Mouse (Mus musculus) liver, embryonic 12.5 days (tissue): ENCODE measurements at regions not wholly inside any gene's neighbourhood (a gene's known extent, or its start where the extent isn't known, plus 50 kb on each side); places are given as distances from the start of the nearest gene placed in this dataset.

Source experiments
- ATAC-seq: fragments of 200-750 bp; cut with Nextera tagmentation; 2 replicates; pipeline ENCODE4 v1.8.0; 2017; ENCODE audit warnings: moderate number of reproducible peaks, mild to moderate bottlenecking, moderate library complexity
- H3K27ac ChIP-seq: fragments of 300-500 bp; sonication (generic); 2 replicates; pipeline ENCODE4 v1.5.1; 2016; ENCODE audit warnings: mild to moderate bottlenecking
- H3K27me3 ChIP-seq: fragments of 300-500 bp; sonication (generic); replicated peaks from 2 replicates; pipeline ENCODE4 v1.6.1; 2016; ENCODE audit warnings: mild to moderate bottlenecking, moderate library complexity
- H3K36me3 ChIP-seq: fragments of 300-500 bp; sonication (generic); 2 replicates; pipeline ENCODE4 v1.6.1; 2016; ENCODE audit warnings: mild to moderate bottlenecking, moderate library complexity
- H3K4me1 ChIP-seq: fragments of 300-500 bp; sonication (generic); 2 replicates; pipeline ENCODE4 v1.6.1; 2016
- H3K4me2 ChIP-seq: fragments of 300-500 bp; sonication (generic); 2 replicates; pipeline ENCODE4 v1.6.1; 2016; ENCODE audit warnings: mild to moderate bottlenecking, moderate library complexity
- H3K4me3 ChIP-seq: fragments of 300-500 bp; sonication (generic); 2 replicates; pipeline ENCODE4 v1.5.1; 2016; ENCODE audit warnings: mild to moderate bottlenecking, moderate library complexity
- H3K9ac ChIP-seq: fragments of 300-500 bp; sonication (generic); 2 replicates; pipeline ENCODE4 v1.6.1; 2016; ENCODE audit warnings: mild to moderate bottlenecking, moderate library complexity
- H3K9me3 ChIP-seq: fragments of 300-500 bp; sonication (generic); replicated peaks from 2 replicates; pipeline ENCODE4 v1.6.1; 2016; ENCODE audit warnings: mild to moderate bottlenecking, moderate library complexity
- WGBS: fragments of 180-500 bp; shearing (Covaris S2); methylation state at CpG from one replicate; pipeline ENCODE4 v1.1.7; 2016; ENCODE audit not compliant: insufficient replicate concordance; 5-methylcytosine and 5-hydroxymethylcytosine counted together

DNA sequence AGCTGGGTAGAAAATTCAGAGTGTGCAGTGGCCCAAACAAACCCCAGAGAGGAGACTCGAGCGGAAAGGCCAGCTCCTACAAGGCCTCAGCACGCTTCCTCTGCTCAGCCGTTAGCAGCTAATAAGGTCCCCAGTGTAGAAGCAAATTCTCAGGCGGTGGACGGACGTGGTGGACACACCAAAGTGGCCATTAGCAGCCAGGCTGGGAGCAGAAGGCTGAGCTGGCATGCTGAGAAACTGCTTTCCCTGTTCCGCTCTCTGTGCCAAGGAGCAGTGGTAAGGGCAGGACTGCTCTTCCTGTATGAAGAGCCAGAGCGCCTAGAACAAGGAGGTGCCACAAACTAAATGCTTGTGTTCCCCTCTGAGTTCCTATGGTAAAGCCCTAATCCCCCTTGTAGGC lies 282.1 kb upstream of the Id2 start:
- H3K4me1 ChIP-seq = no peaks in the 10 kb centered on the region
- no peak overlapping the region for H3K27ac ChIP-seq
- WGBS = 69% methylated on average over 9 of the region's 9 CpGs
- no peaks in the 10 kb centered on the region for H3K36me3 ChIP-seq
- no peaks in the 10 kb centered on the region for H3K9me3 ChIP-seq
- no peaks in the 10 kb centered on the region for H3K27me3 ChIP-seq
- ATAC-seq = no peak
- H3K4me2 ChIP-seq = no peak overlapping the region
- no peak overlapping the region for H3K4me3 ChIP-seq
- H3K9ac ChIP-seq = no peak overlapping the region

DNA sequence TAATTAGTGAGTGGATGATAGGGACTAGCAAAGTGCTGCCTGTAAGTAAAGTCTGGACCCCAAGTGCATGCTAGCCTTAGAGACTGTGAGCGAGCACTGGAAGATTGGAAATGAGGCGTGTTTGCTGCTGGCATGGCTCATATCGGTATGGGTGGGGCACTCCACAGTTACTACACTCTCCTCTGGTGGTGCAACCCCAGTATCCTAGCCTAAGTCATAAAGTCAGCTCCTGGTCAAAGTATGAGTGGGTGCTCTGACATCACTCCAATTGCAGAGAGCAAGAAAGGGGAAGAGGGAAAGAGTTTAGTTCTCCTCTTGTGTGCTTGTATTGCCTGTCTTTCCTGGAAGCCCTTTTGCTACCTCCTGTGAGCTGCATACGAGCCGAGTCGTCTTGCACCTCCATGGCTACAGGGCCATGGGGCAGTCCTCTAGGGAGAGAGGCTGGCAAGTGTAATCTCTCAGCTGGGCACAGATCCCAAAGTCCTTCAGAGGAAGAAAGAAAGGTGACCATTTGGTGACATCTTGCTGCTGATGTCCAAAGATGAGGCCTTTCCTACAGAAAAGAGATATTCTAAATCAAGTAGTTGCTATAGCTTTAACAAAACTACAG lies 281.2 kb upstream of the Id2 start:
- no peak overlapping the region for H3K4me3 ChIP-seq
- H3K27me3 ChIP-seq = no peaks in the 10 kb centered on the region
- no peaks in the 10 kb centered on the region for H3K9me3 ChIP-seq
- no peak overlapping the region for H3K27ac ChIP-seq
- no peak overlapping the region for H3K4me2 ChIP-seq
- H3K36me3 ChIP-seq = no peaks in the 10 kb centered on the region
- ATAC-seq = no peak
- H3K4me1 ChIP-seq = no peaks in the 10 kb centered on the region
- no peak overlapping the region for H3K9ac ChIP-seq
- 58% methylated on average over 6 of the region's 6 CpGs for WGBS

DNA sequence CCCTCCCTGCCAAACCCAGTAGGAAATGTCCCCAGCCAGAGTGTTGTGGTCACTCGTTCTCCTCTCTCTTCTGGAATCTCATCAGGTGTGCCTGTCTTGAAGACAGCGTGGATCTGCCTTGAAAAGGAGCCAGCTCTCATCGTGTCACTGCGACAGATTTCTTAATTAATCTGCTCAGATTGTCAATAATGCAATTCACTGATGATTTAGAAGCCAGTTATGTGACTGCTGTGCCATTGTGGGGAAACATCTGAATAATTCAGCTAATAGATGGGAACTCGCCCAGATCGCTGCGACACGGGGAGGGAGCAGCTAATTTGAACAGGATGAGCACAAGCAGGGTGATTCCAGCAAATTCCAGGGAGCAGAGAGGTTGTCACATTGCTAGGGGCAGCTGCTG lies 279.5 kb upstream of the Id2 start:
- H3K4me2 ChIP-seq = no peak overlapping the region
- H3K9ac ChIP-seq = no peak overlapping the region
- no peaks in the 10 kb centered on the region for H3K36me3 ChIP-seq
- no peak for ATAC-seq
- no peaks in the 10 kb centered on the region for H3K9me3 ChIP-seq
- H3K4me1 ChIP-seq = no peaks in the 10 kb centered on the region
- no peak overlapping the region for H3K4me3 ChIP-seq
- WGBS = 72% methylated on average over 8 of the region's 8 CpGs
- no peak overlapping the region for H3K27ac ChIP-seq
- no peaks in the 10 kb centered on the region for H3K27me3 ChIP-seq

DNA sequence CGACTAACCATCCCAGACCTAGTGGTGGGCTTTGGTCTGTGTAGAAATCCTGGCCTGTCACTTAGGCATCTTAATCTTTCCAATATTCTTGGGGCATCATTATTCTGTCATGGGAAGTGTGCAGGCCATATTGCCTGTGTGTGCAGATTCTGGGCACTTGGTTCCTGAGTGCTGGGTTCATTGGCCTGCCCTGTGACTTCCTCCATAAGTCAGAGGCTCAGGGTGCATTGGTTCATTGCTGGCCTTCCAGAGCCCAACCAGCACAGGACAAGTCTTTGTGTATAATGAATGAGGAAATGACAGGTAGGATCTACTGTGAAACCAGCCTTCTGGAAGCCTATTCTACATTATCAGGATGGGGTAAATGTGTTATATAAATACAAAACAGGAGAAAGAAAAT lies 270.6 kb upstream of the Id2 start:
- H3K27me3 ChIP-seq = no peaks in the 10 kb centered on the region
- no peak overlapping the region for H3K27ac ChIP-seq
- no peaks in the 10 kb centered on the region for H3K36me3 ChIP-seq
- no peak overlapping the region for H3K4me3 ChIP-seq
- no peak overlapping the region for H3K9ac ChIP-seq
- H3K4me1 ChIP-seq = no peaks in the 10 kb centered on the region
- ATAC-seq = no peak
- 86% methylated on average over 1 of the region's 1 CpGs for WGBS
- H3K9me3 ChIP-seq = no peaks in the 10 kb centered on the region
- H3K4me2 ChIP-seq = no peak overlapping the region

DNA sequence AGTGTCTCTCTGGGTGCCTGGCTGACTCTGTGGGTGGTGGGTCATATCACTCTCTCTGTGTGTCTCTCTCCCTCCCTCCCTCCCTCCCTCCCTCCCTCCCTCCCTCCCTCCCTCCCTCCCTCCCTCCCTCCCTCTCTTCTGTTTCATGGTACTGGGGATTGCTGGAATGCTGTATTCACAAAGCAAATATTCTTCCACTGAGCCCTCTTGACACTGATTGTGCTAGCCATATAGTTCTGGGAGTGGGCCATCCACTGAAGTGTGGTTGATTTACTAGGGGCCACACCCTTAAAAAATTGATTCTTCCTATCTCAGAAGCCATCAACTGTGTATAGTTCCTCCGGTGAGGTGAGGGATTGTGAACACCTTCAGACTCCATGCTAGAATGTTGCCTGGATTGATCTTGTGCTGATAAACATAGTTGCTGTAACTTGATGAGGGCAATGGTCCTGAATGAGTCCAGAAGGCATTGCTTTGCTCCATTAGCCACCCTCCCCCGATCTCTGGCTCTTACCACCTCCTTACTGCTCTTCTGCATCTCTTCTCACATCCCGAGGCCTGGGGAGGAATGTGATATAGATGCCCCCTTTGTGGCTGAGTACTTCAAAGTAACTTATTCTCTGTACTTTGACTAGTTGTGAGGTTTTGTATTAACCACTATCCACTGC lies 268.8 kb upstream of the Id2 start:
- Histone ChIP-seq H3K4me1 (no peaks in the 10 kb centered on the region), H3K4me3 (no peak overlapping the region), H3K36me3 (no peaks in the 10 kb centered on the region), H3K9ac (no peak overlapping the region), H3K4me2 (no peak overlapping the region), H3K27ac (no peak overlapping the region), H3K9me3 (no peaks in the 10 kb centered on the region), H3K27me3 (no peaks in the 10 kb centered on the region)
- no peak for ATAC-seq
- 52% methylated on average over 3 of the region's 3 CpGs for WGBS

DNA sequence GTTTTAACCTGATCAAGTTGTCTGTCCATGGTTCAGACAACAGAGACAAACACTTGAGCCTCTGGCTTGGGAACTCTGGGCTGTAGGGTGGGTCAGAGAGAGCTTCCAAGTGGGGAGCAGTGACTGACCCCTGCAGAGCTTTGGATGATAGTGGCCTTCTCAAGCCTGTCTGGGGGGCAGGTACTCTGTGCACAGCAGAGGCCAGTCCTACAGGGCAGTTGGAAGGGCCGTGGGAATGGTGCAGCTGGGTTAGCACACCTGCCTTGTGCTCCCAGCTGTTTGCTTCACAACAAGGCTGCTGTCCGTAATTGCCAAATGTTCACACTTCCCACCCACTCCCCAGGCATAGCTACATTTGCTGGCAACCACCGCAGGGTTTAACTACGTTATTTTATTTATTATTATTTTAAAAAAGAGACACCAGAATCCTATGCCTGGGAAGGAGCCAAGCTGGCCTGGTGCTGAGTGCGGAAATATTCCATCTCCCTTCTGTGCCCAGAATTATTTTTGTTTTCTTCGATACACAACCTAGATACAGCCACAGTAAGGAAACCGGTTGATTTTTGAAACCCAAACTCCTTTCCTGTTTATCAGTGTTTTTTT lies 268.1 kb upstream of the Id2 start:
- no peak for ATAC-seq

DNA sequence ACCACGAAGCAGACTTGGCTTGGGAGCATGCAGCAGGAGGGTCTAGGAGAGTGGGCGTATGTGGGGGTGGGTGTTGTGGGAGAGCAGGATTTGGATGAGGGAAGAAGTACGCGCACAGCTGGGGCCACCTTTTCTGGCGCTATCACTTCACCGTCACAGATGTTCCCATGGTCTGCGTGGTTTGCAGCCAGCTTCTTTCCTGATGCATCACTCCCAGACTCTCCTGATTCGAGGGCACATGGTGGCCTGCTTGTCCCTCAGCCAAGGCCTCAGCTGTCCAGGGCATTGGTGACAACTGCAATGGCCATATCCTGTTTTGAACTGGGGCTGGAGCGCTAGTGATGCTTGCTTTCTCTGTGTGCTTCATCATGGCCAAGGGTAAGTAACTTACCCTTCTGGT lies 266.9 kb upstream of the Id2 start:
- no peaks in the 10 kb centered on the region for H3K9me3 ChIP-seq
- H3K4me2 ChIP-seq = no peak overlapping the region
- 63% methylated on average over 9 of the region's 9 CpGs for WGBS
- no peaks in the 10 kb centered on the region for H3K4me1 ChIP-seq
- H3K36me3 ChIP-seq = no peaks in the 10 kb centered on the region
- H3K27ac ChIP-seq = no peak overlapping the region
- H3K27me3 ChIP-seq = no peaks in the 10 kb centered on the region
- ATAC-seq = no peak
- no peak overlapping the region for H3K4me3 ChIP-seq
- no peak overlapping the region for H3K9ac ChIP-seq

More for the DNA sequence above, 268.1 kb upstream of the Id2 start:
- Histone ChIP-seq H3K27me3 (no peaks in the 10 kb centered on the region), H3K9me3 (no peaks in the 10 kb centered on the region), H3K9ac (no peak overlapping the region), H3K4me1 (no peaks in the 10 kb centered on the region), H3K36me3 (no peaks in the 10 kb centered on the region), H3K27ac (no peak overlapping the region), H3K4me3 (no peak overlapping the region), H3K4me2 (no peak overlapping the region)
- WGBS = 47% methylated on average over 7 of the region's 7 CpGs

DNA sequence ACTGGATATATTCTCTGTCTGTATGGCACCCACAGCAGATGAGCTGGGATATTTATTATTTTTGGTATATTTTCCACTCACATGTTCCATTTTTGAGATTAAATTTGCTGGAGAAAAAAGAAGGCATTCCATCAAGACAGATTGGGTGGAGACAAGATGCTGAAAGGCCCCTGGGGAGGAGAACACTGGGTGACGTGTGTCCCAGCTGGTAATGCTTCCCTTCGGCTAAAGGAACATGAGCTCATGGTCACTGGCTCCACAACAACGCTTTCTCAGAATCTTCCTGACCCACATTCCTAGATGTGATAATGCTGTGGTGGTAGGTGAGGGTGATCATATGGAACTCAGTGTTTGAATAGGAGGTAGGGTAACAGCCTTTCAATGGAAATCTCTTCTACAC lies 266.4 kb upstream of the Id2 start:
- Histone ChIP-seq H3K27me3 (no peaks in the 10 kb centered on the region), H3K9ac (no peak overlapping the region), H3K4me2 (no peak overlapping the region), H3K27ac (no peak overlapping the region), H3K9me3 (no peaks in the 10 kb centered on the region), H3K36me3 (no peaks in the 10 kb centered on the region), H3K4me1 (no peaks in the 10 kb centered on the region), H3K4me3 (no peak overlapping the region)
- 76% methylated on average over 3 of the region's 3 CpGs for WGBS
- no peak for ATAC-seq

DNA sequence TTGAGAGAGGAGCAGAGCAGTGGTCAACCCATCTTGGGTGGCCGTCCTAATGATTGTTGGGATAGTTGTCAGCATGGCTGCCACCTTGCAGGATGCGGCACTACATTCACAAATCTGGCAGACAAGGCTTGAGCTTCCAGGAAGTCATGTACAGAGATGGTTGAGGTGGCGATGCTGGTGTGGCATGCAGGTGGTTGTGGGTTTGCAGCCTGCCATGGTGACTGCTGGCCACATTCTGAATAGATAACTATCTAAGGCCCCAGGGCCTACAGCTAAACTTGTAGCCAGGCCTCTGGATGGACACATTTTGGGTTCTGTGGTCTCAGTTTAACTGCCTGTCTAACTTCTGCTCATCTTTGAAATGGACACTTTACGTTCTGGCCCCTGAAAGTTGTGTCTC lies 265.8 kb upstream of the Id2 start:
- H3K27ac ChIP-seq = no peak overlapping the region
- H3K4me2 ChIP-seq = no peak overlapping the region
- no peak overlapping the region for H3K4me3 ChIP-seq
- no peaks in the 10 kb centered on the region for H3K27me3 ChIP-seq
- no peaks in the 10 kb centered on the region for H3K9me3 ChIP-seq
- H3K9ac ChIP-seq = no peak overlapping the region
- no peaks in the 10 kb centered on the region for H3K36me3 ChIP-seq
- 64% methylated on average over 4 of the region's 4 CpGs for WGBS
- ATAC-seq = no peak
- no peaks in the 10 kb centered on the region for H3K4me1 ChIP-seq

DNA sequence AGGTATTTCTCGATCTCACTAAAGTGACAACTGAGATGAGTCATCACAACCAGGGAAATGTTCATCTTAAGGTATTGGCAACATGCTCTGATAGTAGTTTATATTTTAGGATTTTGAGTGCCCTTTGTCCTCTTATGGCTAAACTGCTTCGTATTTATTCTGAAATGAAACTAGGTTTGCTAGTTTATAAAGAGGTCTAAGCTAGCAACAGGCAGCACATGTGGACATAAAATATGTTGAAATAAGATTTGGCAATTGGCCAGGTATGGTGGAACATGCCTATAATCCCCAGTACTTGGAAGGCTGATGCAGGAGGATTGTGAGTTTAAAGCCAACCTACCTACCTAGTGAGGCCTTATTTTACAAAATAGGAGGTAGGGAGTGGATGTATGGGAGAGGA lies 263.8 kb upstream of the Id2 start:
- no peak for ATAC-seq

DNA sequence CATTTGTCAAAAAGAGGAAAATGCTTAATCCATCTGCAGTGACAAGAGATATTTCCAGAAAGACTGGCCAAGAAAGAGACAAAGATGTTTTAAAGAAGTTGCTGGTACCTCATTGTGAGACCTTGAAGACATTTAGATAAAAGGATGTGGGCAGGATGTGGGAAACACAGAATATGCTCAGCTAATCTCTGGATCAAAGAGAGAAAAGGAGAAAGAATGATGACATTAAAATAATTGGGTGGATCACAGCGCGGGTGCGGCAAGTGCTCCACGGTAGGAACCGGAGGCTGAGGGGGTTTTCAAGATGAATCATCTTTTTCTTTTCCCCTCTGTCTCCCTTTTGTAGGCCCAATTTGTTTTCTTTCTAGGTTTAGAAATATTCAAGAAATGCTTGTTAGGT lies 263.0 kb upstream of the Id2 start:
- Histone ChIP-seq H3K4me2 (no peak overlapping the region), H3K9ac (no peak overlapping the region), H3K27ac (no peak overlapping the region), H3K27me3 (no peaks in the 10 kb centered on the region), H3K4me1 (no peaks in the 10 kb centered on the region), H3K9me3 (no peaks in the 10 kb centered on the region), H3K4me3 (no peak overlapping the region), H3K36me3 (no peaks in the 10 kb centered on the region)
- no peak for ATAC-seq
- WGBS = 85% methylated on average over 5 of the region's 5 CpGs

More for the DNA sequence above, 263.8 kb upstream of the Id2 start:
- Histone ChIP-seq H3K9me3 (no peaks in the 10 kb centered on the region), H3K27ac (no peak overlapping the region), H3K36me3 (no peaks in the 10 kb centered on the region), H3K9ac (no peak overlapping the region), H3K4me3 (no peak overlapping the region), H3K27me3 (no peaks in the 10 kb centered on the region), H3K4me1 (no peaks in the 10 kb centered on the region), H3K4me2 (no peak overlapping the region)
- 50% methylated on average over 2 of the region's 2 CpGs for WGBS

DNA sequence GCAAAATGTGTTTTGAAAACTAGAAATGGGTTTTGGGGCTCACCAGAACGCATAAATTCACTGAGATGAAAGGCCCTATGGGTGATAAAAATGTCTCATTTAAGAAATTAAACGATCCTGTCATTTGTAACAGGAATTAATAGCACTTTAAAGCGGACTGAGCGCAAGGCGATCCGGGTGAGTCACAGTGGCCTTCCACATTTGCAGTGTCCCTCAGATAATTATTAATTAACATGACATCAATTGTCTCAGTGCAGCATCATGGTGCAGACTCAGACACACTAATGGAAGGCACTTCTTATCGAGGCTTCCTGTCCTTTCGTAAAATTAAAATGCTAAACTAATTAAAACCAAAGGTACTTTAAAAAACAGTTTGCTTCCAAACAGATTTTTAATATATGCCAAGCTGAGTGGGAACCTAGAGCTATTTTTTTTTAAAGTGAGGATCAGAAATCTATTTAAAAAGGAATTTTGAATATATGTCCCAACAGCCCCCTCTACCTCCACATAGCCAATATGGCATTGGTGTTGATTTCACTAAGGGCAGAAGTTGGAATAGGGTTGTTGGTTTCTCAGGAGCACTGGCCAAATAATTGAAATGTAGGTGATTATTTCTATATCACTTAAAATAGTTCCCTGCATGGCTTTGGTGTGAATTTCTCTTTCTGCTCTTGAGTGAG lies 262.0 kb upstream of the Id2 start:
- Histone ChIP-seq H3K9ac (no peak overlapping the region), H3K4me1 (no peaks in the 10 kb centered on the region), H3K27ac (no peak overlapping the region), H3K27me3 (no peaks in the 10 kb centered on the region), H3K4me3 (no peak overlapping the region), H3K9me3 (no peaks in the 10 kb centered on the region), H3K36me3 (no peaks in the 10 kb centered on the region), H3K4me2 (no peak overlapping the region)
- ATAC-seq = no peak
- WGBS = 75% methylated on average over 8 of the region's 8 CpGs
